Mouse (Mus musculus) macrophage (primary cell): ENCODE data around the gene Ciz1. TPM values are rescaled to one million over a fixed set of nuclear protein-coding genes. Genes with fewer than 3 reads are reported as not detected.

ENCODE experiments used
- H3K27ac ChIP-seq: fragments of 350-480 bp; formaldehyde crosslinking; 2 replicates; pipeline ENCODE4 v1.9.0; 2021
- H3K36me3 ChIP-seq: fragments of 350-480 bp; formaldehyde crosslinking; 2 replicates; pipeline ENCODE4 v1.9.0; 2021; ENCODE audit errors: inconsistent target
- H3K4me3 ChIP-seq: fragments of 350-480 bp; formaldehyde crosslinking; 2 replicates; pipeline ENCODE4 v1.9.0; 2021; ENCODE audit errors: inconsistent target
- H3K79me2 ChIP-seq: fragments of 350-480 bp; formaldehyde crosslinking; 2 replicates; pipeline ENCODE4 v1.9.0; 2021; ENCODE audit errors: inconsistent target
- WGBS: methylation state at CpG from one replicate; pipeline ENCODE4 v1.1.7; 2026; ENCODE audit warnings: inconsistent platforms; ENCODE audit not compliant: missing documents; 5-methylcytosine and 5-hydroxymethylcytosine counted together
- polyA plus RNA-seq: library from polyadenylated mRNA; stranded (reverse); fragments of 250-400 nt; gene quantifications from 3 replicates; pipeline ENCODE4 v1.2.4, GENCODE M21; 2018; ENCODE audit warnings: inconsistent platforms

Ciz1 gene
- polyA plus RNA-seq, 1 experiment from 2014 or later: 118 TPM

DNA sequence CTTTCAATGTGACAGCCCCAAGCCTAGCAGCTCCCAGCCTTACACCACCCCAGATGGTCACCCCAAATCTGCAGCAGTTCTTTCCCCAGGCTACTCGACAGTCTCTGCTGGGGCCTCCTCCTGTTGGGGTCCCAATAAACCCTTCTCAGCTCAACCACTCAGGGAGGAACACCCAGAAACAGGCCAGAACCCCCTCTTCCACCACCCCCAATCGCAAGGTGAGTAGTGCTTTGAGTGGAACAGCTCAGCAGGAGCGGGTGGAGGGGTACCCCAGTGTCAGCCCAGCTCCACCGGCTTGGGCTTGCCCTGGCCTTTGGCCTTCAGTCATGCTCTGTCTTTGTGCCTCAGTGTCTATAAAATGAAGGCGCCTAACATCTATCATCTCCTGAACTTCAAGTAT lies 15.2 kb downstream of the Ciz1 start:
- no peak overlapping the region for H3K27ac ChIP-seq
- H3K4me3 ChIP-seq: no peak overlapping the region
- WGBS: 96% methylated on average over 5 of the region's 5 CpGs
- peaks cover 52% of the 10 kb centered on the region for H3K36me3 ChIP-seq
- H3K79me2 ChIP-seq: peaks cover 3% of the 10 kb centered on the region; the same call in 1 of the 2 replicates

- Histone ChIP-seq H3K4me3 (no peak overlapping the region), H3K27ac (no peak overlapping the region), H3K36me3 (peaks cover 84% of the 10 kb centered on the region), H3K79me2 (no peaks in the 10 kb centered on the region)
- 92% methylated on average over 10 of the region's 10 CpGs for WGBS
These were observed 22.1 kb downstream of the Ciz1 start for GRCm38 (mm10) chr2:32374191-32374590.

- 92% methylated on average over 11 of the region's 13 CpGs for WGBS
- H3K79me2 ChIP-seq: no peaks in the 10 kb centered on the region
- H3K4me3 ChIP-seq: no peak overlapping the region
- H3K36me3 ChIP-seq: peaks cover 72% of the 10 kb centered on the region
- no peak overlapping the region for H3K27ac ChIP-seq
These were observed 23.3 kb downstream of the Ciz1 start for GRCm38 (mm10) chr2:32375317-32375940.

- H3K4me3 ChIP-seq: no peak overlapping the region
- 89% methylated on average over 10 of the region's 10 CpGs for WGBS
- no peaks in the 10 kb centered on the region for H3K79me2 ChIP-seq
- peaks cover 57% of the 10 kb centered on the region for H3K36me3 ChIP-seq
- H3K27ac ChIP-seq: no peak overlapping the region
These were observed 24.8 kb downstream of the Ciz1 start for GRCm38 (mm10) chr2:32376963-32377362.

- Histone ChIP-seq H3K4me3 (no peak overlapping the region), H3K27ac (no peak overlapping the region), H3K36me3 (peaks cover 38% of the 10 kb centered on the region), H3K79me2 (no peaks in the 10 kb centered on the region)
- WGBS: 79% methylated on average over 7 of the region's 7 CpGs
These were observed 27.9 kb downstream of the Ciz1 start for GRCm38 (mm10) chr2:32380001-32380500.

DNA sequence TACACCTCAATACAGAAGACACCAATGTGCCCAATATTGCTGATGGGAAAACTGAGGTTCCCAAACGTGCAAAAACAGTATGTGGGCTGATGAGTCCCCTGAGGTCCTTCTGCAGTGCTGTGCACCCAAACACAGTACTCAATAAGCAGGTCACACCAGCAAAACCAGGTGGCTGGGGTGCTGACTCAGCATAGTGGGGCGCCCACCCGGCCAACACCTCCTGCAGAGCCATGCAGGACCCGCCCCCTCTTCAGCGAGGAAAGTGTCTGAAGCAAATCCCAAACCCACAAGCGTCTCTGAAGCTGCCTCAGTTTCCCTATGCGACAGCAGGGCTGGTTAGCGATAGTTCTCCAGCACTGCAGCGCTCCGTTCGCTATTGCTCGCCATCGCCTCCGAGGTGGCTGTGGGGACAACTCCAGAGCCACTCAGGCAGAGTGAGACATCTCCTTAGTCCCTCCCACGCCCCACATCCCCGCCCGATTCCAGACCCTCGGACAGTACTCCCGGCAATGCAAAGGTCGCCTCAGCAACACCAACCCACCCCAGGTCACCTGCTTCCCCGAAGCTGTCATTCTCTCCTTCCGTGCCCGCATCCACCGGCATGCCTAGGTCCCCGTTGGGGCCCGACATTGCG lies 29.1 kb downstream of the Ciz1 start:
- Histone ChIP-seq H3K4me3 (peak overlapping the region; percentile 67), H3K27ac (peak overlapping the region; percentile 2; the same call in 1 of the 2 replicates), H3K36me3 (peaks cover 26% of the 10 kb centered on the region), H3K79me2 (no peaks in the 10 kb centered on the region)
- 2% methylated on average over 25 of the region's 27 CpGs for WGBS

DNA sequence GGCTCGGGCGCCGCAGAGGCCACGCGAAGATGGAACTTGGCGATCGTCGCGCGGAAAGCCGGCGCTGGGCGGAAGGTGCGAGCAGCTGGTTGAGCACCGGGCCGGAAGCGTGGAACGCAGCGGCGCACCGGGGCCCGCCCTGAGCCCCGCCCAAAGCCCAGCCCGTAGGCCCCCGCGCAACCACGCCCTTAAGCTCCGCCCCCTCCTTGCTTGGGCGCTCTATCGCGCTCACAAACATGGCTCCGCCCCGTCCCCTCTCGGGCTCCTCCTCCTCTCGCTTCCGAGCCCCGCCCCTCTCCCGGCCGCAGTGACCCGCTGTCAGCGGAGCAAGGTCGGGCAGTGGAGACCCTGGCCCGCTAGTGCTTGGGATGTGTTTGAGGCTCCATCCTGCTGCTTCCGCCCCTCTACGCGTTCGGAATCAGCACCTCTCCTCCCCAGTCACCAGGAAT lies 29.7 kb downstream of the Ciz1 start, which contains the start of gene 1110008P14Rik:
1110008P14Rik (minus strand) TSS at position 164 of the 449 bp plus-strand sequence.
- H3K27ac ChIP-seq: peak within 1 kb of the TSS; percentile 2; the same call in 1 of the 2 replicates
- under 1% methylated on average over 47 of the region's 47 CpGs for WGBS
- peak within 1 kb of the TSS; percentile 67 for H3K4me3 ChIP-seq
- H3K36me3 ChIP-seq: peaks cover 20% of the 10 kb centered on the region
- no peaks in the 10 kb centered on the region for H3K79me2 ChIP-seq

DNA sequence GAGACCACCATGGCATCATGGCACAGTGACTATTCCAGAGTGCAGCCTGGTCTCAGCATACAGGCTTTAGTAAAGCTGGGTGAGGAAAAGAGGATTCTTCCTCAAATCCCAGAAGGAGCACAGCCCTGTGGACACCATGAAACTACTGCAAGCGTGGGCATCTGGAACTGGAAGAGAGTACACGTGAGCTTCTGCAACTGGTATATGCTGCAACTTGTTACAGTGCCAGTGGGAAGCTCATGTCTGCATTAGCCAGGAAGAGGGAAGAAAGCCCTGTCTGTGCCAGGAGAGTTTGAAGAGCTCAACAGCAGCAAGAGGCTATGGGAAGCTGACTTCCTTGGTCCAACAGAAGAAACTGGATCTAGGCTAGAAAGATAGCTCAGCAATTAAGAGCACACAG lies 30.6 kb downstream of the Ciz1 start:
- Histone ChIP-seq H3K27ac (no peak overlapping the region), H3K4me3 (no peak overlapping the region), H3K79me2 (no peaks in the 10 kb centered on the region), H3K36me3 (peaks cover 12% of the 10 kb centered on the region; the same call in 1 of the 2 replicates)
- 71% methylated on average over 2 of the region's 2 CpGs for WGBS

DNA sequence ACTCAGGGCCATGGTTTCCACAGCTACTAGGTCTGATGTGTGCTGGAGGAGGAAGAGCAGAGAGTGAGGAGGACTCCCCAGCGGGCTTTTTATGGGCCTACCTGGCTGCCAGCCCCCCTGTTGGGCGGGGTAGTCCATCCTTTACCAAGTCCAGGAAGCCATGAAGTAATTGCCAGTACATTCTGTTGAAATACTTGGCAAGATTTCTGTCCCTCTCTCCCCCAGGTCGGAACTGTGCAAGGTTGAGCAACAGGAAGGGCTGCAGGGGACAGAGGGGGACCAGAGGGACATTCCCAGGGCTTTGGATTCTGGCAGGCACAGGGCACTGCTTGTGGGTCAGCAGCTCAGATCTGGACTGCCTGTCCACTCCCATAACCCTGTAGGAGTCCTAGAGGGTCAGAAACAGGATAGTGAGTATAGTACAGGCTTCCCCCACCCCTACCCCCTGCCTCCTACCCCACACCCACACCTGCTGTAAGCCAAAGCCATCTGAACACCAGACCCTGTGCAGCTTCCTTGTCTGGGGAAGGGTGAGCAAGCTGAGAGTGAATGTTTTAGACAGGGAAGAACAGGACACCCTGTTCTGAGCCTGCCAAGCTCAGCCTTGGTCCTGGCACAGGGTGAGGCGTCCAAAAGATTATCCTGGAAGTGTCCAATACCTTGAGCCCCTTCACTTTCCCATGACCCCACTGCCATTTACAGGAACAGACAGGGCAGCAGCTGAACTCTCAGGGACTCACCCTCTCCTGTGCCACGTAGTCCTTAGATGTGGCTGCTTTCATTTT lies 35.8 kb downstream of the Ciz1 start, which contains the start of gene Lcn2:
Lcn2 (minus strand) TSS at position 547 of the 785 bp plus-strand sequence.
- 51% methylated on average over 5 of the region's 5 CpGs for WGBS
- no peaks in the 10 kb centered on the region for H3K36me3 ChIP-seq
- H3K27ac ChIP-seq: no peak within 1 kb of the TSS
- no peak within 1 kb of the TSS for H3K4me3 ChIP-seq
- H3K79me2 ChIP-seq: no peaks in the 10 kb centered on the region

- no peak overlapping the region for H3K27ac ChIP-seq
- WGBS: 49% methylated on average over 2 of the region's 2 CpGs
These were observed 37.0 kb downstream of the Ciz1 start for GRCm38 (mm10) chr2:32389157-32389556.

DNA sequence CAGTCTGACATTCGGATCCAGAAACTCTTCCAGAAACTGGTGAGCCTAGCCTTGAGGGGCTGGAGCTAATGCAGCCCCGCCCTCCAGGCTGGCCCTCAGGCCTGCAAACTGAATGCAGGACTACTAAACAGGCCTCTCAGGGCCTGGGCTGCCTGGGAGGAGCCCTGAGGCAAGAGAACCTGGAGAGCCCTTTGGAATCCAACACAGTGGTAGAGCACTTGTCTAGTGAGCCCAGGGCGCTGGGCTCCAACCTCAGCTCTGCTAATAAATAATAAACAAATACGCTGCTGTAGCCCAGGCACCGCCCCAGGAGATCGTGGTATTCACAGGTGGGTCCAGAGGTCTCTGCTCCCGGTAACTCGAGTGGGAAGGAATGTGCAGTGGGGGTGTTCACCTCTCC lies 38.7 kb downstream of the Ciz1 start:
- no peak overlapping the region for H3K27ac ChIP-seq
- H3K4me3 ChIP-seq: no peak overlapping the region
- 90% methylated on average over 8 of the region's 8 CpGs for WGBS
- no peaks in the 10 kb centered on the region for H3K36me3 ChIP-seq
- H3K79me2 ChIP-seq: no peaks in the 10 kb centered on the region

More at GRCm38 (mm10) chr2:32389157-32389556, 37.0 kb downstream of the Ciz1 start:
- Histone ChIP-seq H3K36me3 (no peaks in the 10 kb centered on the region), H3K4me3 (no peak overlapping the region), H3K79me2 (no peaks in the 10 kb centered on the region)

DNA sequence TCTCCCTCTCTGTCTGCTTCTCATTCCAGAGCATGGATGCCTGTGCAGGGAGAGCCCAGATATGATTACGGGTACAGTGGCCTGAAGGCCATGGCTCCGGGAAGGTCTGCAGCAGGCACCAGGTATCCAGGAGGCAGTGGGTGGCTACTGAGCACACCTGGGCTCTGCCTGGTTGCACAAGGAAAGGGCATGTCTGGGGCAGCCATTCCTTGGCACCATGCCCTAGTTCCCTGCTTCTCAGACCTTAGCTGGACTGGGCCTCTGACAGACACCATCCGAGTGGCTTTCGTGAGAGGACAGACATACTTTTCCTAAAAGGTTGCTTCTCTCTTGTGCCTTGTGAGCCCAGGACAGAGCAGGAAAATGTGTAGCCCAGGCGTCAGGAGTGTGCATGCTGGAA lies 39.9 kb downstream of the Ciz1 start:
- Histone ChIP-seq H3K4me3 (no peak overlapping the region), H3K36me3 (no peaks in the 10 kb centered on the region), H3K27ac (no peak overlapping the region), H3K79me2 (peaks cover 4% of the 10 kb centered on the region; the same call in 1 of the 2 replicates)
- 92% methylated on average over 5 of the region's 5 CpGs for WGBS

GRCm38 (mm10) chr2:32394973-32395372 lies 42.8 kb downstream of the Ciz1 start:
- Histone ChIP-seq H3K36me3 (no peaks in the 10 kb centered on the region), H3K4me3 (peak overlapping the region; percentile 55), H3K79me2 (peaks cover 8% of the 10 kb centered on the region; the same call in 1 of the 2 replicates), H3K27ac (peak overlapping the region; percentile 92)
- WGBS: 3% methylated on average over 8 of the region's 8 CpGs

DNA sequence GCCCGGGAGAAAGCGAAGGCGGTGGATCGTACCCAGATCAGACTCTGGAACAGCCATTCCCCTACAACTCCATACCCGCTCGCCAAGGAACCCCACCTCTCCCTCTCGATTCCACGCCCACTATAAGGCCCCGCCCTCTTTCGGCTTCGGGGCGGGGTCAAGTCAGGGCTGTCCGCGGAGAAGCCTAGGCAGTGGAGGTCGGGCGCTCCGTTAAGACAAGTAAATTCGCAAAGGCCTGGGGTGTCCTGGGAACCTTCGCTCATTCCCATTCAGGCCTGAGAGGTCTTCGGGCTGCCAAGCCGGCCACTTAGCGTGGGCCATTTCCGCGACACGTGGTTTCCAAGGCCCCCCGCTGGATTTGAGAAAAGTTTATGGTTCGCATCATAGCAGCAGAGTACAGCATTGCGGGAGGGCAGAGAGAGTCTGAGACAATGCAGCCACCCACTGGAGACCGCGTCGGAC lies 43.4 kb downstream of the Ciz1 start, which contains the start of gene Ptges2:
Ptges2 (plus strand) TSS at position 413 of the 462 bp plus-strand sequence.
- WGBS: 2% methylated on average over 31 of the region's 31 CpGs

More for the DNA sequence above, 43.4 kb downstream of the Ciz1 start, which contains the start of gene Ptges2:
- peaks cover 8% of the 10 kb centered on the region; the same call in 1 of the 2 replicates for H3K79me2 ChIP-seq
- H3K27ac ChIP-seq: peak within 1 kb of the TSS; percentile 92
- peaks cover 3% of the 10 kb centered on the region; the same call in 1 of the 2 replicates for H3K36me3 ChIP-seq
- peak within 1 kb of the TSS; percentile 83 for H3K4me3 ChIP-seq
